Mouse (Mus musculus) lung, adult 2 months (tissue): Measurements from ENCODE around the gene Efna2.

ENCODE experiments used
- CTCF ChIP-seq: fragments of 200-500 bp; IDR thresholded peaks from 2 replicates; pipeline ENCODE4 v1.5.1; 2011; ENCODE audit warnings: mild to moderate bottlenecking, low read length, control low read depth; ENCODE audit not compliant: insufficient read depth
- POLR2A ChIP-seq: fragments of 200-500 bp; IDR thresholded peaks from 2 replicates; pipeline ENCODE4 v1.6.1; 2011; ENCODE audit warnings: low read depth, mild to moderate bottlenecking, control low read depth, low read length, borderline replicate concordance; ENCODE audit errors: extremely low read depth

DNA sequence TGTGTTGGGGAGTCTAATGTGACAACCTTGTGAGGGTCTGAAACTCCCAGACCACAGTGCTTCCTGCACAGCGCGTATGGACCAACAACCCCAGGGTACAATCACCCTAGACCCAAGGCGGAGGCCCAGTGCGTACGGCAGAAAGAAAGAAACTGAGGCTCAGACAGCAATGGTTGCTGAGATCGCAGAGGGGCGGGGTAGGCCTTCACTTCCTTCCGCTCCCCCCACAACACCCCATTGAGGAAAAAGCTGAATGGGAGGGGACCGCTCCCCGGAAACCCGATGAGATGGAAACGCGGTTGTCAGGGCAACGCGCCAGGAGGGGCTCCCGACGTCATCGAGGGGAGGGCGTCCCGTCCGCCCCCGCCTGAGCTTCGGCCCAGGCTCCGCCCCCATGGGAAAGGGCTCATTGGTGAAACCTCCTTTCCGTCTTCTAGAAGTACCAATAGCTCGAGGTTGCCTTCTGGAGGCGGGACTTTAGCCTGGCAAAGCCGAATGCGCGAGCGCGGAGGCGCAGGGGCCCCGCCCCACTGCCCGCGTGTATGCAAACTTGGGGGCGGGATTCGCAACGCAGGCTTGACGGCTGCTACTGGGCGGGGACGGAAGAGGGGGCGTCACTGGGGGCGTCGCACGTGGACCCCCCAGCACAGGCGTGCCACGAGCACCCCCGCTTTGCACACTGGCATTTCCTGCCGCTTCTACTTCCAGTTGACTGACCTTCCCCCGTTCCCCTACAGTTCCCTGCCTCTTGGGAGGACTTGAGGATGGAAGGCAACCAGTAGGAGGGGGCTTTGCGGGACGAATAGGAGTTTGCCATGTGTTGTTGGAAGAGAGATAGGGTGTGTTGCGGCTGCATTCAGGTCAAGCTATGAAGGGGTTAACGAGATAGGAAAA lies 19.5 kb upstream of the Efna2 start:
- no peak for TF ChIP-seq CTCF
- TF ChIP-seq POLR2A, result peak; percentile 64; the same call in 1 of the 2 replicates
